Mouse (Mus musculus): ENCODE measurements at regions not wholly inside any gene's neighbourhood (a gene's known extent, or its start where the extent isn't known, plus 50 kb on each side); places are given as distances from the start of the nearest gene placed in this dataset.

GRCm38 (mm10) chr16:29147766-29148165, 61.7 kb upstream of the Hrasls start:
- DNase-seq (ENCODE audit: low spot score in 2 of 2): peak in 1 of 2 experiments; percentile 7

DNA sequence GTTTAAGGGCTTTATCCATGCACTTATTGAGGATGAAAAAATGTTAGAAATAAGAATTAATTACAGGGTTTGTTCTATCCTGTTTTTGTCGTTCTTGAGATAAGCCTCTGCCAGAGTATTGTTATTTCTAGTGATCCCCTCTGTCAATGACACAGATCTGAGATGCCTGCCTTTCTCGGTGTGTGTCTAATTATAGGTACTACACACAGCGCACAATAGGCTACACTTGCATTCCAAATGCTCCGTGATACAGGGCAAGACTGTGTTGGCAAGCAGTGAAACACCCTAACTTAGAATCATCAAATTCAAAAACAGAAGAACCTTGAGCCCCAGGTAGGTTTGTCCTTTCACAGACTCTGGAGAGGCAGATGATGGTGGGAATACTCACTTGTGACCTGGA, 90.3 kb upstream of the Hrasls start:
- no peak for DNase-seq (ENCODE audit: low spot score in 2 of 2)

DNA sequence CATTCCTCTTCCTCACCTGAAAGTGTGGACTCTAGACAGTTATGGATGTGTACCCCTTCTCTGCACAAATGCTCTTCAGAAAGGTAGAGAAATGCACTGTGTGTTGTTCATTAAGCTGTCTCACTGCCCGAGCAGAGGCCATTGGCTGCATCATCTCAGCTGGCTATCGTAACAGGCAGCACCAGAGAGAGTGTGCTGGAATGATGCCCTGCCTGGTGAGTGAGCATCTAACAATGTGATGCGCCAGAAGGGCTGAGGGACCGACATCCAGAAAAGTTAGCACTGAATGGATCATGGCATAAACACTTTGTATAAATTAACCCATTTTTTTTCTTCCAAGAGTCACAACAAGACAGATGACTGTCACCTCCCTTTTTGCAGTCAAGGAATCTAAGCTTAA, 112.7 kb upstream of the Hrasls start:
- no peak for DNase-seq (ENCODE audit: low spot score in 2 of 2)

DNA sequence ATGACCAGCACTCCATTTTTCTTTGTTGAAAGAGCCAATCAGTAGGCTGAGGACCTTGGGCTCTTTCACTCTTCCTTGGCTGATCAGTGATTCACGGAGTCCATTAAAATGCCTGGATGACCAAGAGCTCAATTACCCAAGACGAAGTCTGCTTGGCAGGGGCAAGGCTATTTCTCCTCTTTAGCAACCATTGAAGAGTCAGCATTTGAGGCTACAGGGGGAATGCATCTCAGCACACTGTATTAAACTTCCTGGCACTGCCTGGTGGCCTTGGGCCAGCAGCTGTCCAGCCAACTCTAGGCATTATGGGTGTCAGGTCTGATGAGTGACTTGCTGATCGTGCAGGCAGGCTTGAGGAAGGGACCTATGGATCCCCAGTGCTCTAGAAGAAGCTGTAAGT, 136.5 kb upstream of the Mb21d2 start:
- DNase-seq (ENCODE audit: low spot score in 2 of 2): no peak

GRCm38 (mm10) chr16:29065097-29065785, 135.8 kb upstream of the Mb21d2 start:
- no peak for DNase-seq (ENCODE audit: low spot score in 2 of 2)

DNA sequence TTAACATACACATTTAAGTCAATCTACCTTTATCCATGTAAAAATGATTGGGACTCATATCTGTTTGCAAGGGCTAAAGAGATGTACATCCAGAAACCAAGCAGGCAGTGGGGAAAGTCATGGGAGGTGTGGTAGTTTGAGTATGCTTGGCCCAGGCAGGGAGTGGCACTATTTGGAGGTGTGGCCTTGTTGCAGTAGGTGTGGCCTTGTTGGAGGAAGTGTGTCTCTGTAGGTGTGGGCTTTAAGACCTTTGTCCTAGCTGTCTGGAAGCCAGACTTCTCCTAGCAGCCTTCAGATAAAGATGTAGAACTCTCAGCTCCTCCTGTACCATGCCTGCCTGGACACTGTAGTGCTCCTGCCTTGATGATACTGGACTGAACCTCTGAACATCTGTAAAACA, 133.9 kb upstream of the Mb21d2 start:
- no peak for DNase-seq (ENCODE audit: low spot score in 2 of 2)

GRCm38 (mm10) chr16:29057076-29057475, 127.6 kb upstream of the Mb21d2 start:
- DNase-seq (ENCODE audit: low spot score in 2 of 2): no peak

DNA sequence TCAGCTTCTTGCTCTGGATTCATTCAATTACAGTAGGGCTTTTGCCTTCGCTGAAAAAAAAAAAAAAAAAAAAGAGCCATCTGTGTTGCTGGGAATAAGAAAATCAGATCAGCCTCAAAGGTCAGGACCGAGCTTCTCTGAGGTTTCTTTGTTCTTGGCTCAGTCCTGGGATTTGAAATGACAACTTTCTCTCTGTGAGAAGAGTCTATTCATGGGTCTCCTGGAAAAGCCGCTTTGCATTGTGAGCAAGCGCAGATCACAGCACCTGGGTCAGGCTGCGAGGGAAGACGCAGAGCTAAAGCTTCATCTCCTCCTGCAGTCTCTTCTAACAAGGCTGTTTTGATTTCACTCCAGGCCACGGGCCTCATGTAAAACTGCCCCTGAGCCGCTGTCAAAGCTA, 125.0 kb upstream of the Mb21d2 start:
- DNase-seq (ENCODE audit: low spot score in 2 of 2): no peak

- no peak for DNase-seq (ENCODE audit: low spot score in 2 of 2)
Observed at GRCm38 (mm10) chr16:29046453-29046993, 117.0 kb upstream of the Mb21d2 start.

DNA sequence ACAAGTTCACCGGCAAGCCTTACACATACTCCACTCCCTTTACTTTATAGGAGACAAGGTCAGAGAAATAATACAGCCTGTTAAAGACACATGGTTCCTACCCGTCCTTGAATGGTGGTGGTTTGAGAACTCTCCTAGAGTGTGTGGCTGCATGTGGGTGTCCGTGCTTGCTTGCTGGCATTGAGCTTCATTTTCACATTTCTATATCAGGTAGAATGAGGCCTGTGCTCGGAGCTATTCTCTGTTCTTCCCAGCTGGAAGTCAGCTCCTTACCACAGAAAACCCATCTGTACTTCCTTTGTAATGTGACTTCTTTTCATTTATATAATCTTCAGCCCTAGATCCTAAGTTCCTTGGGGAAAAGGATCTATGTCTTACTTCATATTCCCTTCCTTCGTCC, 106.0 kb upstream of the Mb21d2 start:
- DNase-seq (ENCODE audit: low spot score in 2 of 2): no peak

DNA sequence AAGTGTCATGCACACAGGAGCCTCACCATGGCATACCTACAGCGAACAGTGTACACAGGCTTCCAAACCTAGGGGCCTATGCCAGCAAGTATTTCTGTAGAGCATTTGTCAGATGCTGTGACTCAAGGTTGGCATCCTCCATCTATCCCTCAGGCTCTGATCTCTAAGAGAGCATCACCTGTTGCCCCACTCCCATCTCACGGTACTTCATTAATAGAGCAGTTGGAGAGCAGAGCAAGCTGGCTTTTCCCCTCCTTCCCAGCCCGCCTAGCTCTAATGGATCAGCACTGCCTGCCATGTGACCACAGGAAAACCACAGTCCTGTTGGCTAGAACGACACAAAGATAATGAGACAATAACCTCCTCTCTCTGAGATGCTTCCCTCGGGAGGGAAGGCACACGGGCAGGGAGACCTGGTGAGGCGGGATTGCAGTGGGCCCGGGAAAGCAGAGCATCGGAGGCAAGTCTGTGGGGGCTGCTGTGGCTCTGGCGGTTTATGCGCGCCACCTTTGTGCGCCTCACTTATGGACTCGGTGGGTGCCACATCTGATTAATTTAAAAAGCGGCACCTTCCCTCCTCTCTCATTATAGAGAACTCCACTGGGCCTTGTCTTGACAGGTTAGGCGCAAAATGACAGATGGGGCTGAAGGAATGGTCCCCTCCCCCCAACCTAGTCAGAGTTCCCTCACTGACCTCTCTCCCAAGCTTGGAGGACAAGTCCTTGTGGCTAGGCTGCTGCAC, 104.8 kb upstream of the Mb21d2 start:
- no peak for DNase-seq (ENCODE audit: low spot score in 2 of 2)

DNA sequence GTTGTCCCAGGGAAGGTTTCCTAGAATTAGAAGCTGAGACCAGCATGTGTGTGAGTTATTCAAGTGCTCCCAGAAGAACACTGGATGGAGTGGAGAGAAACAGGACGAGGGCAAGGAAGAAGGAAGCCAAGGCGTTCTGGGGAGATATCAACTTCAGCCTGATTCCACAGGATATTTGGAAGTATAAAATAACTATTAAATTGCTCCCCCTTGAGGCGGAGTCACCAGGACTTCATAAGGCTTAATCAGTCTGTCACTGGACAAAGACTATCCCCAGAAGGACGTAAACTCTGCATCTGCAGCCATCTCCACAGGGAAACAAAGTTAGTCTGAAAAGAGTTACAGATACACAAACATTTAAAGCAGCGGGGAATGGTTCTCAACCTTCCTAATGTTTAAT, 103.9 kb upstream of the Mb21d2 start:
- no peak for DNase-seq (ENCODE audit: low spot score in 2 of 2)

- no peak for DNase-seq (ENCODE audit: low spot score in 2 of 2)
Observed at GRCm38 (mm10) chr16:29027856-29028255, 98.4 kb upstream of the Mb21d2 start.

- DNase-seq (ENCODE audit: low spot score in 2 of 2): no peak
Observed at GRCm38 (mm10) chr16:29001249-29001648, 71.8 kb upstream of the Mb21d2 start.

DNA sequence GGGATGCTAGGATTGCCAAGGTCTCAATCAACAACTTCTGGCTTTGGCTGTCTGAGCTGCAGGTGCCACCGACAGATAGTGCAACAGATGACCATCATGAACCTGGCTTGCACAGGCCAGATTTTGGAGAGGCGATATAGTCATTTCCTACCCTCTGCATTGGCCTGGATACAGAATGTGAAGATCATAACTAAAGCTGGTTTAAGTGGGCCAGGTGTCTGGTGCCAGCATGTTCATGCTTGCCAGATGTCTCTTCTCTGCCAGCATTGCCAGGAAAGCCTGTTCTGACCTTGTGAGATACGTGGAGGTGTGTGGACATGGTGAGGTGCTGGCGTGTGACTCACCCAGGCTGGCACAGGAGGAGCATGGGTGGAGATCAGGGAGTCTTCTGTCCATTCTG, 70.2 kb upstream of the Mb21d2 start:
- no peak for DNase-seq (ENCODE audit: low spot score in 2 of 2)

GRCm38 (mm10) chr16:28996629-28997028, 67.2 kb upstream of the Mb21d2 start:
- DNase-seq (ENCODE audit: low spot score in 2 of 2): no peak

DNA sequence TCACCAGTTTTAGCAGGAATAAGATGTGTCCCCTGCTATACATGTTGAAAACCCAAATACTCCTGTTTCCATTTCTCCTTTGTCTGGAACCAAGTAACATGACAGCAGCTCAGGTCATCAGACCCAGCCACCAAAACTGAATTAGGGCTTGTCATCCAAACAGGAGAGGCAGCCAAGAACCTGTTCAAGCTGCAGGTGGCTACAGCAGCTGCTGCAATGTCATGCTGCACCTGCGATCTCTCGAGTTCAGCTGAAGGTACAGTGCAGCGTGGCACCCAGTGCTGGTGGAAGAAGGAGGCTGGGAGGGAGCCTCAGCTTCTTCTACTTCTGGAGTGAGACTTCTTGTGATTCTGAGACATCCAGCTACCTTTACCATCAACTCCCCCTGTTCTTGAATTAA, 61.2 kb upstream of the Mb21d2 start:
- DNase-seq (ENCODE audit: low spot score in 2 of 2): no peak

DNA sequence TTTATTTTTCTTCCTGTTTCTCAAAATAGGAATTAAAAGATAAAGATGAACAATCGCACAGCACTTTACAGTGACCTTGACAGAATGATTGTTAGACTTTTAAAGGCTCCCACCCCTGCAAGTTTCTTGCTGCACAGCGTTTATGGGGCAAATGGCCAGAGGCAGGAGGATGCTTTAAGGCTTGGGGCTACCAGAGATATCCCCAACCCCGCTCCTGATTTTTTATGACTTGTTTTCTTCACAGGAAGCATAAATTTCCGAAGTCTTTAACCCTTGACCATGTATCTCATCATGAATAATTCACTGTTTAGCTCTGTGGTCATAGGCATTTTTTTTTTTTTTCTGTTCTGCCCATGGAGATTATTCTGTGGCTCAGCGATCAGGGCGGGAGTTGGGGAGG, 55.5 kb upstream of the Mb21d2 start:
- no peak for DNase-seq (ENCODE audit: low spot score in 2 of 2)

DNA sequence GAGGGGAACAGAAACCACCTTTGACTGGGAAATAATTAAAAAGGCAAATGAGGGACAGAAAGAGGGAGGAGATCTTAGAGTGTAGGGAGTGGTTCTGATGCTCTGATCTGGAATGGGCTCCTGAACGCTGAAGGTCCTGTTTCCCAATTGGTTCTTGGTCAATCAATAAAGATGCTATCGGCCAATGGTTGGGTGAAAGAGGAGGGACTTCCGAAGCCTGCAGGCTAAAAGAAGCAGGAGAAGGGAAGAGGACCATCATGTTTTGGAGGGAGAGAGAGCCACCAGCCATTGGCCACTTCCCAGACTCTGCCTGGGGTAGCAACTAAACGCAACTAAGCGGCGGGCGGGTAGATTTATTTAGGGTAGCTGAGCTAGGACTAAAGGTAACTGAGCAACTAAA, 53.4 kb upstream of the Mb21d2 start:
- no peak for DNase-seq (ENCODE audit: low spot score in 2 of 2)

Data from layer of hippocampus, adult 8-10 months (tissue).